Mouse (Mus musculus): Measurements from ENCODE around the gene Bcl7b. TPM values are rescaled to one million over a fixed set of nuclear protein-coding genes. Genes with fewer than 3 reads are reported as not detected.

Bcl7b gene
- polyA plus RNA-seq, 1 experiment: 42.2 TPM

- no peak for DNase-seq (ENCODE audit: extremely low spot score in 1 of 2, low spot score in 1 of 2)
These were observed 614 bp upstream of the Bcl7b start for GRCm38 (mm10) chr5:135167469-135167868.

GRCm38 (mm10) chr5:135169479-135169878 lies 1.4 kb downstream of the Bcl7b start:
- no peak for DNase-seq (ENCODE audit: extremely low spot score in 1 of 2, low spot score in 1 of 2)

GRCm38 (mm10) chr5:135171688-135172220 lies 3.7 kb downstream of the Bcl7b start:
- DNase-seq (ENCODE audit: extremely low spot score in 1 of 2, low spot score in 1 of 2): no peak

GRCm38 (mm10) chr5:135172986-135173385 lies 4.9 kb downstream of the Bcl7b start:
- no peak for DNase-seq (ENCODE audit: extremely low spot score in 1 of 2, low spot score in 1 of 2)

GRCm38 (mm10) chr5:135175086-135175485 lies 7.0 kb downstream of the Bcl7b start:
- no peak for DNase-seq (ENCODE audit: extremely low spot score in 1 of 2, low spot score in 1 of 2)

- no peak for DNase-seq (ENCODE audit: extremely low spot score in 1 of 2, low spot score in 1 of 2)
These were observed 10.4 kb downstream of the Bcl7b start for GRCm38 (mm10) chr5:135178523-135178922.

GRCm38 (mm10) chr5:135178996-135179395 lies 10.9 kb downstream of the Bcl7b start:
- DNase-seq (ENCODE audit: extremely low spot score in 1 of 2, low spot score in 1 of 2): peak; percentile 63 to 70

GRCm38 (mm10) chr5:135179616-135180015 lies 11.5 kb downstream of the Bcl7b start:
- DNase-seq (ENCODE audit: extremely low spot score in 1 of 2, low spot score in 1 of 2): no peak

- no peak for DNase-seq (ENCODE audit: extremely low spot score in 1 of 2, low spot score in 1 of 2)
These were observed 12.7 kb downstream of the Bcl7b start for GRCm38 (mm10) chr5:135180796-135181195.

- no peak for DNase-seq (ENCODE audit: extremely low spot score in 1 of 2, low spot score in 1 of 2)
These were observed 13.7 kb downstream of the Bcl7b start for GRCm38 (mm10) chr5:135181776-135182175.

- DNase-seq (ENCODE audit: extremely low spot score in 1 of 2, low spot score in 1 of 2): peak in 1 of 2 experiments; percentile 57
These were observed 15.2 kb downstream of the Bcl7b start for GRCm38 (mm10) chr5:135183131-135183861.

- no peak for DNase-seq (ENCODE audit: extremely low spot score in 1 of 2, low spot score in 1 of 2)
These were observed 16.9 kb downstream of the Bcl7b start for GRCm38 (mm10) chr5:135185016-135185415.

- no peak for DNase-seq (ENCODE audit: extremely low spot score in 1 of 2, low spot score in 1 of 2)
These were observed 17.5 kb downstream of the Bcl7b start for GRCm38 (mm10) chr5:135185596-135185995.

GRCm38 (mm10) chr5:135186231-135186620 lies 18.1 kb downstream of the Bcl7b start:
- DNase-seq (ENCODE audit: extremely low spot score in 1 of 2, low spot score in 1 of 2): no peak

- peak; percentile 97 to 98 for DNase-seq (ENCODE audit: extremely low spot score in 1 of 2, low spot score in 1 of 2)
These were observed 18.7 kb downstream of the Bcl7b start, which contains the start of gene Baz1b for GRCm38 (mm10) chr5:135186621-135187348. Baz1b (plus strand) TSS chr5:135187264.

- no peak for DNase-seq (ENCODE audit: extremely low spot score in 1 of 2, low spot score in 1 of 2)
These were observed 19.5 kb downstream of the Bcl7b start for GRCm38 (mm10) chr5:135187349-135188213.

GRCm38 (mm10) chr5:135188214-135188554 lies 20.1 kb downstream of the Bcl7b start:
- DNase-seq (ENCODE audit: extremely low spot score in 1 of 2, low spot score in 1 of 2): no peak

GRCm38 (mm10) chr5:135189281-135190022 lies 21.4 kb downstream of the Bcl7b start:
- no peak for DNase-seq (ENCODE audit: extremely low spot score in 1 of 2, low spot score in 1 of 2)

- peak in 1 of 2 experiments; percentile 89 for DNase-seq (ENCODE audit: extremely low spot score in 1 of 2, low spot score in 1 of 2)
These were observed 23.5 kb downstream of the Bcl7b start for GRCm38 (mm10) chr5:135191620-135192019.

GRCm38 (mm10) chr5:135192431-135192830 lies 24.3 kb downstream of the Bcl7b start:
- DNase-seq (ENCODE audit: extremely low spot score in 1 of 2, low spot score in 1 of 2): no peak
